Mouse (Mus musculus): ENCODE data around the gene Hspbap1. TPM values are rescaled to one million over a fixed set of nuclear protein-coding genes. Genes with fewer than 3 reads are reported as not detected.

Hspbap1 gene
- polyA plus RNA-seq, 1 experiment from 2014 or later, result 24.7 TPM

- 90% methylated on average over 7 of the region's 7 CpGs for WGBS
- no peak for ATAC-seq (ENCODE audit: low FRiP score)
- Histone ChIP-seq H3K4me2 (replicated peaks; ENCODE audit: low read depth, low read length) (no peak overlapping the region), H3K36me3 (ENCODE audit: control insufficient read depth, insufficient read depth, low read length) (no peaks in the 10 kb centered on the region), H3K9ac (ENCODE audit: low read depth, low read length) (no peak overlapping the region), H3K4me3 (ENCODE audit: low read depth, low read length) (no peak overlapping the region), H3K27me3 (ENCODE audit: control insufficient read depth, insufficient read depth, low read length) (no peaks in the 10 kb centered on the region), H3K9me3 (ENCODE audit: control insufficient read depth, low read length) (no peaks in the 10 kb centered on the region), H3K27ac (ENCODE audit: low read depth, low read length) (no peak overlapping the region), H3K4me1 (replicated peaks; ENCODE audit: control insufficient read depth, insufficient read depth, low read length) (no peaks in the 10 kb centered on the region)
- DNase-seq (ENCODE audit: low spot score), result no peak
These were observed 32.0 kb downstream of the Hspbap1 start for GRCm38 (mm10) chr16:35802163-35802562.

DNA sequence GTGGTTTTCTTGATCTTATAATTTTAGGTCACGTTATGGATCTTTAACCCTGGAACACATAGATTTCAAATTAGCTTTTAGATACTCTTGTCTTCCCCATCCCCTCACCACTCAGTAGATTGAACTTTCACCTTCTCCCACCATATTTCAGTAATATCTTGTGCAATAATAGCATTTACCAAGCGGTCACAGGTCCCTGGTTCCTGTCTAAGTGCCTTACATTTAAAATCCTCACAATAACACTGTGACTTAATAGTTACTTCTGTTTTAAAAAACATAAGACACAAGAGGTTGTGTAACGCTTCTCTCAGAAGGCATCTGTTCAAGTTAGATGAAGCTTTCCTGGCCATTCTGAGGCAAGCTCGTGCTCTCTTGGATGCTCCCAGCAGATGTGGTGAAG lies 33.5 kb downstream of the Hspbap1 start:
- WGBS, result 92% methylated on average over 4 of the region's 4 CpGs
- H3K4me2 ChIP-seq (replicated peaks; ENCODE audit: low read depth, low read length), result no peak overlapping the region
- H3K4me1 ChIP-seq (replicated peaks; ENCODE audit: control insufficient read depth, insufficient read depth, low read length), result no peaks in the 10 kb centered on the region
- H3K27ac ChIP-seq (ENCODE audit: low read depth, low read length), result no peak overlapping the region
- H3K4me3 ChIP-seq (ENCODE audit: low read depth, low read length), result no peak overlapping the region
- no peaks in the 10 kb centered on the region for H3K36me3 ChIP-seq (ENCODE audit: control insufficient read depth, insufficient read depth, low read length)
- ATAC-seq (ENCODE audit: low FRiP score), result no peak
- no peak overlapping the region for H3K9ac ChIP-seq (ENCODE audit: low read depth, low read length)
- H3K9me3 ChIP-seq (ENCODE audit: control insufficient read depth, low read length), result no peaks in the 10 kb centered on the region
- no peak for DNase-seq (ENCODE audit: low spot score)
- no peaks in the 10 kb centered on the region for H3K27me3 ChIP-seq (ENCODE audit: control insufficient read depth, insufficient read depth, low read length)

DNA sequence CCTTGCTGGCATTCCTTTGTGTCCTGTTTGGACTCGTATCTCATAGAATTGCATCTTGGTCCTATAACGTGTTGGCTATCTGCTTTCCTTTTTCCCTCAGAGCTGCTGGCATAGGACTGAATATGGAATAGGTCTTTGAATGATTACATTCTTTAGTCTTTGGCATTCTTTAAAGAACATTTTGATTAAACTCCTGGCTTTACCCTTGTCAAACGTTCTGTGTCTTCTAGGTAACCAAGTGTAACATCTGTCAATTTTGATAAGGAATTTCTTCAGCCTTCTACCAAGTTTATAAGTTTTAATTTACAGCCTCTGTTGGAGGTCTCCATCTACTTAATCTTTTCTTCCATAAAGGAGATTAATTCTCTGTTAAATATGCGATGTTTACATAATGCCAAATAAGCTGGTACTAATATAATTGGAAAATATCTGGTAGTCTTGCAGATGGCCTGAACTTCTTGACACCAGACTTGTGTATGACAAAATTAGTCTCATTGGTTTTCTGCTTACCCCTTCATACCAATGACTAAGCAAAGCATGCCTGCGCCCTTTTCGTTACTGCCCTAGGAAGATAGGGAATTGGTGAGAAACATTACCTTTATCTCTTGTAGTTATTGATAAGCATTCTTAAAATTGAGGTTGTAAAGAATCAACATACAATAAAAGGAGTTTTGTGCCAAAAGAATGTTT lies 36.9 kb downstream of the Hspbap1 start:
- H3K27me3 ChIP-seq (ENCODE audit: control insufficient read depth, insufficient read depth, low read length), result no peaks in the 10 kb centered on the region
- ATAC-seq (ENCODE audit: low FRiP score) (no peak), DNase-seq (ENCODE audit: low spot score) (no peak)
- H3K4me3 ChIP-seq (ENCODE audit: low read depth, low read length), result no peak overlapping the region
- no peak overlapping the region for H3K9ac ChIP-seq (ENCODE audit: low read depth, low read length)
- WGBS, result 91% methylated on average over 6 of the region's 6 CpGs
- H3K36me3 ChIP-seq (ENCODE audit: control insufficient read depth, insufficient read depth, low read length), result no peaks in the 10 kb centered on the region
- no peak overlapping the region for H3K27ac ChIP-seq (ENCODE audit: low read depth, low read length)
- H3K4me1 ChIP-seq (replicated peaks; ENCODE audit: control insufficient read depth, insufficient read depth, low read length), result no peaks in the 10 kb centered on the region
- H3K4me2 ChIP-seq (replicated peaks; ENCODE audit: low read depth, low read length), result no peak overlapping the region
- no peaks in the 10 kb centered on the region for H3K9me3 ChIP-seq (ENCODE audit: control insufficient read depth, low read length)

GRCm38 (mm10) chr16:35807663-35807992 lies 37.5 kb downstream of the Hspbap1 start:
- WGBS, result 92% methylated on average over 4 of the region's 4 CpGs
- Histone ChIP-seq H3K9me3 (ENCODE audit: control insufficient read depth, low read length) (no peaks in the 10 kb centered on the region), H3K9ac (ENCODE audit: low read depth, low read length) (no peak overlapping the region), H3K27ac (ENCODE audit: low read depth, low read length) (no peak overlapping the region), H3K4me2 (replicated peaks; ENCODE audit: low read depth, low read length) (no peak overlapping the region), H3K27me3 (ENCODE audit: control insufficient read depth, insufficient read depth, low read length) (no peaks in the 10 kb centered on the region), H3K36me3 (ENCODE audit: control insufficient read depth, insufficient read depth, low read length) (no peaks in the 10 kb centered on the region), H3K4me3 (ENCODE audit: low read depth, low read length) (no peak overlapping the region), H3K4me1 (replicated peaks; ENCODE audit: control insufficient read depth, insufficient read depth, low read length) (no peaks in the 10 kb centered on the region)
- DNase-seq (ENCODE audit: low spot score) (no peak), ATAC-seq (ENCODE audit: low FRiP score) (no peak)

DNA sequence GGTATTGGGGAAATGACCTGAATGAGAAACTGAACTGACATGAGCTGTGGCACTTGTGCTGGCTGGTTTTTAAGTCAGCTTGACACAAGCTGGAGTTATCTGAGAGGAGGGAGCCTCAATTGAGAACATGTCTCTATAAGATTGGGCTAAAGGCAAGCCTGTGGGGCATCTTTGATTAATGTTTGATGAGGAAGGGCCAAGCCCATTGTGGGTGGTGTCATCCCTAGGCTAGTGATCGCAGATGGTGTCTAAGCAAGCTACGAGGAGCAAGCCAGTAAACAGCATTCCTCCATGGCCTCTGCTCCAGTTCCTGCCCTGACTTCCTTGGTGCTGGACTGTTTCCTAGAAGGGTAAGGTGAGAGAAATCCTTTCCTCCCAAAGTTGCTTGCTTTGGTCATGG lies 38.7 kb downstream of the Hspbap1 start:
- ATAC-seq (ENCODE audit: low FRiP score) (no peak), DNase-seq (ENCODE audit: low spot score) (no peak)
- no peak overlapping the region for H3K4me3 ChIP-seq (ENCODE audit: low read depth, low read length)
- no peaks in the 10 kb centered on the region for H3K36me3 ChIP-seq (ENCODE audit: control insufficient read depth, insufficient read depth, low read length)
- H3K4me2 ChIP-seq (replicated peaks; ENCODE audit: low read depth, low read length), result no peak overlapping the region
- H3K27ac ChIP-seq (ENCODE audit: low read depth, low read length), result no peak overlapping the region
- 96% methylated on average over 2 of the region's 2 CpGs for WGBS
- H3K27me3 ChIP-seq (ENCODE audit: control insufficient read depth, insufficient read depth, low read length), result no peaks in the 10 kb centered on the region
- no peaks in the 10 kb centered on the region for H3K4me1 ChIP-seq (replicated peaks; ENCODE audit: control insufficient read depth, insufficient read depth, low read length)
- no peaks in the 10 kb centered on the region for H3K9me3 ChIP-seq (ENCODE audit: control insufficient read depth, low read length)
- H3K9ac ChIP-seq (ENCODE audit: low read depth, low read length), result no peak overlapping the region

DNA sequence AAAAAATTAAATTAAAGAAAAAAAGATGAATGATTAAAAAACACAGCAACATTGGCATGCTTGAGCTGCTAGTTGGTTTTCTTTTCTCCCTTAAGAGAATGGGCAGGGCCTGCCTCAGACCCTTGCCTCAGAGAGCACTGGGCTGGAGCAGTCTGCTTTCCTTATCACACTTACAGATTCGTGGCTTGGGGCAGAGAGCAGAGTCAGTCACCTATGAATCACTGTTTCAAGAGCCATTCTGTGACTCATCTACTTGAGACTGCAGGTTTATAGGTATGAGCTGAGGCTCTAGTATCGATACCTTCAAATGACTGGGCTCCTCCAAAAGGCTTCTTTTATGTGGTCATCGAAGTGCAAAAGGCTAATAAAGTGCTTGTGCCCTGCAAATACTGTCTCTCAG lies 42.9 kb downstream of the Hspbap1 start:
- H3K27me3 ChIP-seq (ENCODE audit: control insufficient read depth, insufficient read depth, low read length), result no peaks in the 10 kb centered on the region
- H3K9ac ChIP-seq (ENCODE audit: low read depth, low read length), result no peak overlapping the region
- no peaks in the 10 kb centered on the region for H3K4me1 ChIP-seq (replicated peaks; ENCODE audit: control insufficient read depth, insufficient read depth, low read length)
- WGBS, result 81% methylated on average over 3 of the region's 3 CpGs
- no peaks in the 10 kb centered on the region for H3K9me3 ChIP-seq (ENCODE audit: control insufficient read depth, low read length)
- H3K27ac ChIP-seq (ENCODE audit: low read depth, low read length), result no peak overlapping the region
- no peaks in the 10 kb centered on the region for H3K36me3 ChIP-seq (ENCODE audit: control insufficient read depth, insufficient read depth, low read length)
- no peak overlapping the region for H3K4me3 ChIP-seq (ENCODE audit: low read depth, low read length)
- H3K4me2 ChIP-seq (replicated peaks; ENCODE audit: low read depth, low read length), result no peak overlapping the region
- ATAC-seq (ENCODE audit: low FRiP score), result no peak
- DNase-seq (ENCODE audit: low spot score), result no peak

DNA sequence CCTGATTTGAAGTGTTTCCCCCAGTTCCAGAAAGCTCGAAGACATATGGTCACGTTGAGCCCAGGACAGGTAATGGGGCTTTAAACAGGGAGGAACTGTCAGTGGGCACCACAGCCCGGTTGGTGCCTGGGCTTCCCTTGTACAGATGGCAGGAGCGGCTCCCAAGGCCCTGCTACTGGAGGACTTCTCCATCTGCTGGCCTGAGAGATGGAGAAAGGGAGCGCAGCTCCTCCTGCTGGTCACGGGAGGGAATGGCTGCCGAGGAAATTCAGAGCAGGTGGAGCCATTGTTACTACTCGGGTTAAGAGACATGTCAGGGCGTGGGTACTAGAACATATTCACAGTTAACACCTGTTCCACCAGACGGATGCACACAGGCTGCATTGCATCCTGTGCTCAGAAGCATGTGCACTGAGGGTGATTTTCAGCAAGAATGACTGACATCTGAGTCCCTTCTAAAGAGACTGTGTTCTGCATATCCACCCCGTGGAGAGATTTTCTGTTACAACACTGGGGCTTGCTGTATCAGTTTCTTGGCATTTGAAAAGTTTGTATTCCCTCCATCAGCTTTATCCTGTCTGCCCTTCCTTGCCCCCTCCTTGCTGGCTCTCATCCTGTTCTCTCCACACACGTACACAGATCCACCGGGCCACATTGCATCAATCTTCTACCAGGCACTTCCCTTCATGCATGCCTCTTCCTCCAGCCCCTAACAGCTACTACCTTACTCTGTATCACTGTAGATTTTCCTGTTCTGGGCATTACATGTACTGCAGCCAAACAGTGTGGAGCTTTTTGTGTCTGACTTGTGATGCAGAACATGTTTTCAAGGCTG lies 47.3 kb downstream of the Hspbap1 start:
- Histone ChIP-seq H3K9ac (ENCODE audit: low read depth, low read length) (no peak overlapping the region), H3K9me3 (ENCODE audit: control insufficient read depth, low read length) (no peaks in the 10 kb centered on the region), H3K4me2 (replicated peaks; ENCODE audit: low read depth, low read length) (no peak overlapping the region), H3K36me3 (ENCODE audit: control insufficient read depth, insufficient read depth, low read length) (no peaks in the 10 kb centered on the region), H3K4me1 (replicated peaks; ENCODE audit: control insufficient read depth, insufficient read depth, low read length) (no peaks in the 10 kb centered on the region), H3K4me3 (ENCODE audit: low read depth, low read length) (no peak overlapping the region), H3K27ac (ENCODE audit: low read depth, low read length) (no peak overlapping the region), H3K27me3 (ENCODE audit: control insufficient read depth, insufficient read depth, low read length) (no peaks in the 10 kb centered on the region)
- ATAC-seq (ENCODE audit: low FRiP score) (peak; percentile 70), DNase-seq (ENCODE audit: low spot score) (peak; percentile 88)
- 44% methylated on average over 13 of the region's 13 CpGs for WGBS

GRCm38 (mm10) chr16:35829999-35830398 lies 59.8 kb downstream of the Hspbap1 start:
- H3K9me3 ChIP-seq (ENCODE audit: control insufficient read depth, low read length), result no peaks in the 10 kb centered on the region
- ATAC-seq (ENCODE audit: low FRiP score), result no peak
- H3K4me2 ChIP-seq (replicated peaks; ENCODE audit: low read depth, low read length), result no peak overlapping the region
- WGBS, result 27% methylated on average over 7 of the region's 7 CpGs
- H3K4me1 ChIP-seq (replicated peaks; ENCODE audit: control insufficient read depth, insufficient read depth, low read length), result no peaks in the 10 kb centered on the region
- no peak overlapping the region for H3K4me3 ChIP-seq (ENCODE audit: low read depth, low read length)
- H3K36me3 ChIP-seq (ENCODE audit: control insufficient read depth, insufficient read depth, low read length), result 0 out of 2 replicates have a peak, but pooled peaks cover 2% of the 10 kb centered on the region
- no peaks in the 10 kb centered on the region for H3K27me3 ChIP-seq (ENCODE audit: control insufficient read depth, insufficient read depth, low read length)
- H3K9ac ChIP-seq (ENCODE audit: low read depth, low read length), result no peak overlapping the region
- peak; percentile 19 for DNase-seq (ENCODE audit: low spot score)
- H3K27ac ChIP-seq (ENCODE audit: low read depth, low read length), result no peak overlapping the region

DNA sequence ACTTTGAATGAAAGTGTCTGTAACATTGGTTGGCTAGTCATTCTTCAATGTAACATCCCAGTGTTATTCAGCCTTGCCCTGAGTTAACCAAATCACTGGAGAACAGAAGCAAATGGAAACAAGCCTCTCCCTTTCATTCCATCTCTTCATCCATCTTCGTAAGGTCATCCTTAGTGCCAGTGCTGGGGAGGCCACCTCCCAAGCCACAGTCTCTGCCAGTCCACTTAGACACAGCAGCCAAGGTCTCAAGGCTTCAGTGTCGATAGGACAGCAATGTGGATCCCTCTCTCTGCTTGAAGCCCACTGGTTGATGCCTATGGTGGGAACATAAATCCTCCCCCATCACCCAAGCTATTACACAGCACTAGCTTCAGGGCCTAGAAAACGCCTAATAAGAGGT lies 62.8 kb downstream of the Hspbap1 start:
- no peaks in the 10 kb centered on the region for H3K27me3 ChIP-seq (ENCODE audit: control insufficient read depth, insufficient read depth, low read length)
- 86% methylated on average over 3 of the region's 3 CpGs for WGBS
- no peak for ATAC-seq (ENCODE audit: low FRiP score)
- no peaks in the 10 kb centered on the region for H3K36me3 ChIP-seq (ENCODE audit: control insufficient read depth, insufficient read depth, low read length)
- H3K27ac ChIP-seq (ENCODE audit: low read depth, low read length), result no peak overlapping the region
- H3K9me3 ChIP-seq (ENCODE audit: control insufficient read depth, low read length), result no peaks in the 10 kb centered on the region
- no peak overlapping the region for H3K4me2 ChIP-seq (replicated peaks; ENCODE audit: low read depth, low read length)
- no peaks in the 10 kb centered on the region for H3K4me1 ChIP-seq (replicated peaks; ENCODE audit: control insufficient read depth, insufficient read depth, low read length)
- H3K9ac ChIP-seq (ENCODE audit: low read depth, low read length), result no peak overlapping the region
- H3K4me3 ChIP-seq (ENCODE audit: low read depth, low read length), result no peak overlapping the region
- DNase-seq (ENCODE audit: low spot score), result no peak
